Mouse (Mus musculus) adrenal gland, postnatal 25 days (tissue): ENCODE measurements around the gene Stab2. TPM values are rescaled to one million over a fixed set of nuclear protein-coding genes. Genes with fewer than 3 reads are reported as not detected.

Experiments used
- DNase-seq: peaks from one replicate; pipeline ENCODE4 v3.0.0; 2021; ENCODE audit warnings: mixed read lengths
- total RNA-seq: library from RNA; stranded (reverse); gene quantifications from 2 replicates; pipeline ENCODE4 v1.2.3, GENCODE M21; 2021

Gene Stab2
- total RNA-seq, 1 experiment from 2014 or later: 0.33 TPM

DNA sequence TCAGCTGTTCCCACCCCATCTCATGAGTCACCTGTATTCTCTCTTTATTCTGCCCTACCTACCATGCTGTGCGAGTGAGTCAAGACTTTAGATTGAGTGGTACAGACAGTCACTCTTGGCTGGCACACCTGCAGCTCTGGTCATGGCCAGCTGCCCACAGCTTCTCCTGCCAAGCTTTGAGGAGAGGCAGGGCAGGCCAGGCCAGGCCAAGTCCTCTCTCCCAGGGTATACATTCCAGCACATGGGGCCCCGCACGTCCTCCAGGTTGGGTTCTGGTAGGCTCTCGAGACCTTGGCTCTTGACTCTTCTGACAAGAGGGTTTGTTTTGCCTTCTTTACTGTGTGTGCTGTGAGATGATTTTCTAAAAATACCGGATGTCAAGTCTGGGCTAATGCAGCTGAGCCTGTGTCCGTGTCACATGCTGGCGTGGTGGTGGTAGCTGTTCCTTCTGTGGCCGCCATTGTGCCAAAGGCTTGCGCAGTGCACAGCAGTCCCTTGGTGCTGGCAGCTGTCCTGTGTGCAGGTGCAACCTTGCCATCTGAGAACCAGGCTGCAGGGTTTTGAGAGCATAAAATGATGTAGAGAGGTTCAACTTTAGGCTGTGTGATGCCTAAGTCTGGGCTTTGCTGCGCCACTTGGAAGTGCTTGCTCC lies 181.8 kb downstream of the Stab2 start:
- DNase-seq: peak; percentile 55

DNA sequence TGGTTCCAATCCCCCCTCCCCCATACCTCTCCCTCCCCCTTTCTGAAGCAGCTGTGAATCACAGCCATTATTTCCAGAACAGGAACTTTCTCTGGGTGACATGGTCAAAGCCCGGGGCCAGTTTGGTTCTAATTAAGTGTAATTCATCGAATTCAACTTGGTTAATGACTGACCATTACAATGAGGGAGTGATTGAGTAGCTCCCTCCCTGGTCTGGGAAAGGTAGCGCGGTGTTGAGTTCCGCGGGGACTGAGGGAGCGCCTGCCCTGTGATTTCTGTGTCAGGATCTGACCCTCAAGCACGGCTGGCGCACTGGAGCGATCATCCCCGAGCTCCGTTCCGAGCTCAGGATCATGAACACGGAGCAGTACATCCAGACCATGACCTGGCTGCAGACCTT lies 183.0 kb downstream of the Stab2 start:
- DNase-seq: no peak

DNA sequence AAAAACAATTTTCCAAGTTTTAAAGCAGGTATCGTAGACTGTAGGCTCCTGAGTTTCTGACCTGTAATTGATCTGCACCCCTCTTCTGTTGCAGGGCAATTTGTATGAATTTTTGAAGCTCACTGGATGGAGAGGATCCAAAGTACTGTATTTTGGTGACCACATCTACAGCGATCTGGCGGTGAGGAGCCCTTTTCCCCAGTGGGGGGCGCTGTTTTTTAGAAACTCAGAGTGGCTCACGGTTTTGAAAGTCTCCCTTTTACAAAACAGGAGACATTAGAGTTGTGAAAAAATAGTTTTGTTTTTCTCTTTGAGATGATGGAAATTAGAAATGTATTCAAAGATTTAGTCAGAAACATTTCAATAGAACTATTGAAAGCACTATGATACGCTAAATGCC lies 183.7 kb downstream of the Stab2 start:
- DNase-seq: no peak

DNA sequence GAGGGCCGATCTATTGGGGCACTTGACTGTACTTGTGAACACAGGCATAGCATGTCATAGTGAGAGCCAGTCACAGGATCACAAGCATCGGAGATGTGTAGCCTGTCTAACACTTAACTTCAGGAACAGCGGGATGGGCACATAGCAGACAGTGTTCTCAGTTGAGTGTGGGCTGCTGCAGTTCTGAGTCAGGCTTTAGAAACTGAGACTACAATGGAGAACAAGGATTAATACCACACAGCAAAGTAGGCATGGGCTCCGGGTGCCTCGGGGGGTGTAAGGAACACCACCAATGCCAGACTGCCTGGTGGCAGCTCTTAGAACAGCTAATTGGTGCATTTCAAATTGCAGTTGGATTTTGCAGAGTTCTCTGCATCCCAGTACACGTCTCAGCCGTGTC lies 186.8 kb downstream of the Stab2 start:
- no peak for DNase-seq

DNA sequence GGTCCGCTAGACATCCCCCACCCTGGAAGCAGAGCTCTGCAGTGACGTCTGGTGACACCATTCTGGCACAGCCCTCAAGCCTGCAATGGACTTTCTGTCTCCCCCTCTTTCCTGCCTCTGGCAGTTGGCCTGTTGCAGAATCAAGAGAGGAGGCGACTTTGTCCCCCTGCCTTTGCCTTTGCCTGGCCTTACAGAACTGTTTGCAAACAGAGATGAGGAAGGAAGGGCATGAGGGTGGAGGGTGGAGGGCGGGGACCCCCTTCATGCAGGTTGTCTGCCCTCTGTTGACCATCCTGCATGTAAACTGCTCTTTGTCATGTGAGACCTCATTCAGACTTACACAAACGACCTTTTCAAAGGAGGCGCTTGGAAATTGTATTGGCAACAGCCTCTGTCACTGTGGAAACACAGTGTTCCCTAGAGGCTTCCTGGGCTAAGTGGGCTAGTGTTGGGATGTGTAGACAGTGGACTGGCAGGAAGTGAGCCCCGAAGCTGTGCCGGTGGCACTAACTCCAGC lies 188.1 kb downstream of the Stab2 start:
- no peak for DNase-seq

DNA sequence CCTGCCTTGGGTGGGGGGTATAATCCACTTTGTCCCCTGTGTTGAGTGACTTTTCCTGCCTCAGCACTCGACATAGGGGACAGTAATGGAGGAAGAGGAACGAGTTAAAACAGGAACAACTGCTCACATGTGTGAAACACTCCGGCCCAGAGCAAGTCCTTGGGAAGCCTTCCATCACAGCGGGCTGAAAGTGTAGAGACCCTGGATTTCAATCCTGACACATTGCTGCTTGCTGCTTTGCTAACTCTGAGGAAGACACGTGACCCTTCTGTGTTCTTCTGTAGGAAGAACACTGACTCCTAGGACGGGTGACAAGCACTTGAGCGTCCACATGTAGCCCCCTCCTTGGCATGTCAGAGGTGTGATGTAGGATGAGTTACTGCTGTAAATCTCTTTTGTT lies 192.7 kb downstream of the Stab2 start:
- DNase-seq: no peak

DNA sequence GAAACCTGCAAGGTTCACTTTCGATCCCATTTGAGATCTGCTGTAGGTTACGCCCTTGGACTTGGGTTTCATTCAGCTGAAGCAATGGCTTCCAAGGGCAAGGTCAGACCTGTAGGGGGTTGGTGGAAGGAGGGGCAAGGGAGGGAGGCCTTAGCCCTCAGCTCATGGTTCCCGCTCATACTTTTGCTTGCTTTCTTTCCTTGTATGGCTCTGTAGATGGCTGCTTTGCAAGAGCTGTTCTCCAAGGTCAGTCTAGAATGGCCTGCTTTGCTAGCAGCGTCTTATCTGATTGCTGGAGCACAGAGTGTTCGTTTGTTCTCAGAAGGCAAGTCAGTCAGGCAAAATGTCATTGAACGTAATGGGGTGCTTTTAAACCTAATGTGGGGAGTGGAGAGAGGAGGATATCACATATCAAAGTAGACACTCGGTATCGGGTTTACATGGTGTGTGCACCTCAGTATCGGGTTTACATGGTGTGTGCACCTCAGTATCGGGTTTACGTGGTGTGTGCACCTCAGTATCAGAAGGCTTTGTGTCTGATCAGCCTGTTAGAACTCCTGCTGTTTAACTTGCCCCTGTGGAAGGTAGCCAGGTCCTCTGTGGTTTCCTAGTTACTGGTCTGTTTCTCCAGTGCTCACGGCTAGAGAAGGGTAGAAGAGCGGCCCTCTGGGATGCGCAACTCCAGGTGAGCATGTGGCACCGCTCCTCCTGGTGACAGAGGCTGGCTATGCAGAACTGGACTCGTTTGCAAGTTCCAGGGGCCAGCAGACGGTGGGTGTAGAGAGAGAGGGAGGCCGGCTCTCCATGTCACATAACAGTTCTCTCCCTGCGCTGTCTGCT lies 193.3 kb downstream of the Stab2 start:
- DNase-seq: no peak

DNA sequence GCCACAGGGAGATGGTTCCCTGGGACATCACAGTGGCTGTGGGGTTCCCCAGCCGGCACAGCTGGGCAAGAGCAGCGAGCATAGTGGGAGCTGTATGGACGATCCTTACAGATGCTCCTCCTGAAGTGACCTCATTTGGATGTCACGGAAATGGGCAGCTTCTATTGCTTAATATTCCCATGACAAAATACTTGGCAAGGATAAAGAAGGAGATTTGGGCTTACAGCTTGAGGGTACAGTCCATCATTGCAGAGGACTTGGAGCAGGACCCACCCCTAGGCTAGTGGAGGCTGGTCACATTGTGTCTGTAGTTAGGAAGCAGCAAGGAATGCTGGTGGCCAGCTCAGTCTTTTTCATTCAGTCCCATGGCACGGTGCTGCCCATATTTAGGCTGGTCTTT lies 197.2 kb downstream of the Stab2 start:
- DNase-seq: no peak

DNA sequence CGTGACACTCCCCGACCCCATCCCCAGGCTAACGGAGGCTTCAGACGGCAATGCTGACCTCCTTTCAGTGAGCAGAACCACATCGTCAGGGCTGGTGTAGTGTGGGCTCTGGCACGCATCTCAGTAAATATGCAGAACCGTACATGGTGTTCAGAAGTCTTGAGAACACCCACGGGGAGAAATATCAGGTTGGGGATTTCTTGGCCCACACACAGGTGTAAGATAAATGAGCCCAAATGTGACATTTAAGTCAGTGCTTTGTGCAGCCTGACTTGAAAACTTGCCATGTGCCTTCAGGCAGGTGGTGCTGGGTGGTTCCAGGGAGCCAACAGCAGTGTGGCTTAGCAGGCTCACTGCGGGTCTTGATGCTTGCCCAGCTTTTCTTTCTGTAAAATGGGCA lies 197.8 kb downstream of the Stab2 start:
- DNase-seq: no peak

DNA sequence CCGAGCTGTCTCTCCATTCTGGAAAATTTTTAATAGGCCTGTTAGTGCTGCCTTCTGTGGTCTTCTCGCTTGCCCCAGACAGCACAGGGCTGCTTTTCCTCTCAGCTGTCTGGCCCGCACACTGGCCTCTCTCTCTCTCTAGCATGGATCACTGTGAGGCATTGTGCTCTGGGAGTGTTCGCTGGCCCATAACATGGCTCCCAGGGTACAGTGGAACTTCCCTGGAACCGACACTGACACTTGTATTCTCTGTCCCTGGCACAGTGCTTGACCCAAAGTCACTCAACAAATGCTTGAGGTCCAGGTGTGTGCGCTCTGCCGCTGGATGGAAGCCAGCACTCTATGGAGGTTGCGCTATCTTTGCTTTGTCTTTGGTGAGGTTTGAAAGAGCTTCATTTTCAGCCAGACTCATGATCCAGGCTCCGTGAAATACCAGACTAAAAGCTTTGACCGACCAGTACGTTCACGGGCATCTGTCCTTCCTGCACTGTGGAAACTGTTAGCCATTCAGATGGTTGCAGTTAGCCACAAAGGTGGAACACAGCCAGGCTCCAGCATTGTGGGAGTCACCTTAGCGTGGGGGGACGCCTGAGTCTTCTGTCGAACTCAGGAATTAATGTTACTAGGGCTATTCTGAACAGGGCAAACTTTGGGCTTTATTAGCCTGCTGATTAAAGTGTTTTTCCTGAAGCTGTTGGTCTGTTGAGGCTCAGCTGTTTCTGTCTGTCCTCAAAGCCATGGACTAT lies 199.6 kb downstream of the Stab2 start:
- DNase-seq: no peak

DNA sequence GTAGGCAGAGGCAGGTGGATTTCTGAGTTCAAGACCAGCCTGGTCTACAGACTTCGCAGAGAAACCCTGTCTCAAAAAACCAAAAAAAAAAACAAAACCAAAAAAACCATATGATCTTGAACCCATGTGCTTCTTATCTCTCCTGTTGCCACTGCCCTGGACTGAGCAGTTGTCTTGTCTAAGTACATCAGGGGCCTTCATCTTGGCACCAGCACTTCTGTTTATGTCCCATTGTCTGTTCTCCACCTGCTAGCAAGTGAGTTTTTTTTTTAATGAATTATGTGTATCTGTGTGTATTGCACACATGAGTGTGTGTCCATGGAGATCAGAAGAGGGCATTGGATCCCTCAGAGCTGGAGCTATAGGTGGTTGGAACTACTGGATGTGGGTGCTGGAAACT lies 200.5 kb downstream of the Stab2 start:
- DNase-seq: no peak

DNA sequence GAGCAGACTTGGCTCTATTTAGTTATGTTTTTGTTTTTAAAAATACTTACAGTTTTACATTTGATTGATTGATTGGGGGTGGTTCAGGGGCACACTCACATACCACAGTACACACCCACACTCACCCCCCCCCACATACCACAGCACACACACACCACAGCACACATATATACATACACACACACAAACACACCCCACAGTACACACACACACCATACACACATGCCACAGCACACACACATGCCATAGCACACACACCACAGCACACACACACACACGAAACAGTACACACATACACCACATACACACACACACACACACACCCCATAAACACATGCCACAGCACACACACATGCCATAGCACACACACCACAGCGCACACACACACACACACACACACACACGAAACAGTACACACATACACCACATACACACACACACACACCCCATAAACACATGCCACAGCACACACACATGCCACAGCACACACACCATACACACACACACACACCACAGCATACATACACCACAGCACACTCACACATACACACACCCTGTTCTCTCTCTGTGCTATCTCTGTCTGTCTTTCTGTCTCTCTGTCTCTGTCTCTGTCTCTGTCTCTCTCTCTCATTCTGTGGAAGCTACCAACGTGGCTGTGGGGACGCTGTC lies 211.6 kb downstream of the Stab2 start:
- DNase-seq: no peak

DNA sequence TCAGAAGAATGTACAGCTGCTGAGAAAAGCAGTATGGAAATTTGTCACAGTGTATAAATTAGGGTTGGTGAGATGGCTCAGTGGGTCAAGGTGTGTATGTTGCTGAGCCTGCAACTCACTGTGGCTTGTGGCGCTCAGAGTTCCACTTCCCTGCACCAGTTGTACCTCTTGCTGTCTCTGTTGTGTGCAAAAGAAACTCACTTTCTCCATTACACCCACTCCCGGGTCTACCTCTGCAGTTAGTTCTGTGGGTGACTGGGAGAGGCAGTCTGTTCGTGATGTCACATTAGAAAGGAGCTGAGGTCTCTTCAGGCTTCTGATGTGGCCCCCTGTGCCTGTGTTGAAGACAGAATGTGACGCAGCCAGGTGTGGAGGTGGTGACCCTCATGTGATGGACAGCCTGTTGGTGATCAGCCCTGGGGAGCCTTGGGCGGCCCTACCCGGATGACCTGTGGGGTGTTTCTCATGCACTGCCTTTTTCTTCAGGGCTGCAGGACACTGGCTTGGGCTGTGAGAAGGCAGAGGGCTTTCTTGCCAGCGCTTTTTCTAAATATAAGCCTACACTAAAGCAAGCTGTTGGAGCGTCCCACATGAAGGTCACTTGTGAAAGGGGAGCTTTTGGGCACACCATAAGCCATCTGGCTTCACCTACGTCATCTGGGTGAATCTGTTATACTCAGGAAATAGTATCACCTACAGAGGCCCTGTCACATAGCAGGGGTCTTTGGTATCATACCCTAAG lies 212.9 kb downstream of the Stab2 start:
- DNase-seq: no peak

DNA sequence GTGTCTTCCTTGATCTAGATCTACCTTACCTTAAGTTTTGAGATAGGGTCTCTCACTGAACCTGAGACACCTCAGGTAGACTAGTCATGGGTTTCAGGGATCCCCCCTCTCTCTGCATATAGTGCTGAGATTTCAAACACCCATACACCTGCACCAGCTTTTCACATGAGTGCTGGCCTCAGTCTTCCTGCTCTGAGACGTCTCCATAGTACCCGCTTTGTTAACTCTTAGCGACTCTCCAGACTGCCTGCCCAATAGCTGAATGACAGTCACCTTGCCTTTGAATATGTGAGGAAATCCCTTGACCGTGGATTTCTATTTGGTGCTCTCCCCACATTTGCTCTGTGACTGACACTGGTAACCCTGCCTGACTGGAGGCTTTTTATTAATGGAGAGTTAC lies 213.6 kb downstream of the Stab2 start:
- no peak for DNase-seq

DNA sequence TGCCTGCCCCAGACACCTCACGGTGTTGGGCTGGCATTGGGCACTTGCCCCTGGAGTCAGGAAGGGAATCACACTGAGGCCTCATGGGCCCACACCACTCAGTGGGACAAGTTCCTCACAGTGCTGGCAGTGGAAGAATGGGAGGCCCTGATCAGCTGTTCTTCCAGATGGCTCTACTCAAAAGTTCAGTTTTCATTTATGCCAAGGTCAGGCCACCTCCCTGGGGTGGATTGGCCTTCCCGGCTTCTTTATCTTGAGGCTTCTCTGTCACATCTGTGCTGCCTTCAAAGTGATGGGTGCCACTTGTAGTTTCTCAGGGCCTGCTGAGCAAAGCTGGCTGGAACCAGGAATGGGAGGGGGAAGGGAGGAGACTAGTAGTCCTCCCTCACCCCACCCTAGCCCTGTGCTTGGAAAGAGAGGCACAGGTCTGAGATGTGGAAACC lies 214.3 kb downstream of the Stab2 start:
- no peak for DNase-seq

DNA sequence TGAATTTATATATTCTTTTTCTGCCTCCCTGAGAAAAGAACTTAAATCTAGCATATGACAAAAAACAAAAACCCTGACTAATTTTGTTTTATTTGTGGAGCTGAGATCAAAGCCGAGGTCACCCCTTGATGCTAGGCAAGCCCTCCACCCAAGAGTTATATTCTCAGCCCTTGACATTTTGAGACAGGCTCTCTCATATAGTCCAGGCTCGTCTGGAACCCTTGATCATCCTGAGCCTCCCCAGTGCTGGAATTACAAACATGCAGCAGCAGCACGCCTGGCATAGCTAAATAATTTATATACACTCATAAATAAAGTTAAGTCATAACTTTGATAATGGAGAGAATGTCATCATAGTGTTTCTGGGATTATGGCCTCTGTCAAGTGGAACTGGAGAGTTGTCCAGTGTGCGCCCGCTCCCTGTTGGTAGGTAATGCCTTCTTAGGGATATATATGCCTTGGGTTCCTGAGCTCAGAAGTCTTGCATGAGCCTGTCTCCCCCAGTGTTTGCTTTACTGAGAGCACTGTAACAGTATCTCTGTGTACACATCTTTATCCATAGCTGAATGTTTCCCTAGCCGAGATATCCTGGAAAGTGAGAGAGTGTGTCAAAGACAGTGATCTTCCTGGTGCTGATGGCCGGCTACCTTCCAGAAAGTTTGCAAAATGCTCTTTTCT lies 216.2 kb downstream of the Stab2 start:
- DNase-seq: no peak

Other genes starting within 250 kb of the Stab2 start
- gene Gm49358, start 244.1 kb downstream of the Stab2 start, total RNA-seq: 9.5 and 10.1 TPM in 2 replicates
- 37.0 and 43.7 TPM in 2 replicates for gene Nt5dc3, start 229.0 kb downstream of the Stab2 start, total RNA-seq
- not detected in 2 replicates for gene 1700113H08Rik, start 50.0 kb upstream of the Stab2 start, total RNA-seq